Mouse (Mus musculus) kidney, postnatal 25 days (tissue): ENCODE measurements at regions not wholly inside any gene's neighbourhood (a gene's known extent, or its start where the extent isn't known, plus 50 kb on each side); places are given as distances from the start of the nearest gene placed in this dataset.

Experiments
- DNase-seq, 2 experiments: peaks; one replicate each; pipeline ENCODE4 v3.0.0; 2021; ENCODE audit warnings: mixed read lengths in 2 of 2

GRCm38 (mm10) chr5:111835737-111836667 is 102.3 kb downstream of the Gm26897 start:
- DNase-seq = no peak

DNA sequence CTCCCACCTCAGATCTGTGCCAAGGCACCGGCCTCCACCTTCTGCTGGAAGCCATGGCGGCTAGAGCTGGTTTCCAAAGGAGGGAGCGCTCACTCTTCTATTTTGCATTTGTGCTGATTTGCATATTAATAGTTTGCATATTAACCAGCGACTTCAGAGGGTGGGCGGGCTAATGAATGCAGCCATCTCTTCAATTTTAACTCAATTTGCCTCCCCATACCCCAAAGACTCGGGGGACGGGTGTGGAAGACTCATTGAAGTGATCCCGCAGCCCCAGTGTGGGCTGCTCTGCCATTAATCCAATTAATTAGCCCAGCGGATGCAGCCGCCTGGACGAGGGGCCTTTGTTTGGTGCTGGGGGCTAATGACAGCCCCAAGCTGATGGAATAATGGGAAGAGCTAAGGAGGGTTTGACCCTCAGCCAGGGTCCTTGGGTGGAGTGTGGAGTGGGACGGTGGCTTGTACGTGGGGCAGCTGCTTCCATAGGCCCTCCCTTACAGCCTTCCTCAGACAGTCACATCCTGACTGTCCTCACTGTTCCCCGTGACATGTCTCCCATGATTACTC is 103.0 kb downstream of the Gm26897 start:
- no peak for DNase-seq

- peak in 1 of 2 experiments; percentile 10 for DNase-seq
Measured at GRCm38 (mm10) chr5:111842461-111842860, 108.7 kb downstream of the Gm26897 start.

DNA sequence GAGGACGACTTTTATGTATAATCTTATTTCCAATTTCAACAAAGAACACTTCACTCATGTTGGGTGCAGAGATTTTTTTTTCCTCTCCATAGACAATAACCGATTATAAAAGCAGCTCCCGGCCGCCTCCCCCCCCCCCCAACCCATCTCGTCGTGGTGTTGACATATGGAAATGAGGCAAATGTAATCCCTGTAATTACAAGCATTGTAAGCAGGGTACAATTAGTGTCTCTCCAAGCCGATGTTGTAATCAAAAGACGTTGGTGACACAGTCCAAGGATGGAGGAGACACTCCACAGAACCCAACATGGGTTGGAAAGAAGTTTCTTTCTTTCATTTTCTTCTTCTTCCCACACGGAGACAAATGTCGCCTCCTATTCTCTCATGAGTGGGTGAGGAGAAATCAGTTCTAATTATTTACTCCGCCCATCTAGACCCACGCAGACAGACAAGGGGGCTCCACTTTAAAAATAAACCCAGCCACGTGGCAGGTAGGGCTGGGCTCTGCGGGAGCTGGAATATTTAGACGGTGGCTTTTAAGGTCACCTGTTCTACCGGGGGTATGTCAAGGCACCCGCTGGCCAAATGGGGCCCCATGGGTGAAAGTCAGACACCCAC is 110.0 kb downstream of the Gm26897 start:
- no peak for DNase-seq

- DNase-seq = no peak
Measured at GRCm38 (mm10) chr5:111844528-111844927, 110.8 kb downstream of the Gm26897 start.

DNA sequence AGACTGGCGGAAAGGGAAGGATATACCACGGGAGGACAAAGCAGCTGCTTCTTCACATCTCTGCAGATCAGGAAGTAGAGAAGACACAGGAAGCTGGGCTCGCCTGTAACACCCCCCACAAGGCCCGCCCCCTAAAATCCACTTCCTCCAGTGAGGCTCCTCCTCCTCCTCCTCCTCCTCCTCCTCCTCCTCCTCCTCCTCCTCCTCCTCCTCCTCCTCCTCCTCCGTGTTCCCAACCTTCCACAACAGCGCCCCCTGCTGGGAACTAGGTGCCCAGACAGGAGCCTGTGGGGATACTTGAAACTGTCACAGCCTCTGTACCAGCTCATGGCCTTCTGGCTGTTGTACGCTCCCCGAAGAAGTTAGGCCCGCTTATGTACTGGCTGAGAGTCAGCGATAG is 115.2 kb downstream of the Gm26897 start:
- no peak for DNase-seq

DNA sequence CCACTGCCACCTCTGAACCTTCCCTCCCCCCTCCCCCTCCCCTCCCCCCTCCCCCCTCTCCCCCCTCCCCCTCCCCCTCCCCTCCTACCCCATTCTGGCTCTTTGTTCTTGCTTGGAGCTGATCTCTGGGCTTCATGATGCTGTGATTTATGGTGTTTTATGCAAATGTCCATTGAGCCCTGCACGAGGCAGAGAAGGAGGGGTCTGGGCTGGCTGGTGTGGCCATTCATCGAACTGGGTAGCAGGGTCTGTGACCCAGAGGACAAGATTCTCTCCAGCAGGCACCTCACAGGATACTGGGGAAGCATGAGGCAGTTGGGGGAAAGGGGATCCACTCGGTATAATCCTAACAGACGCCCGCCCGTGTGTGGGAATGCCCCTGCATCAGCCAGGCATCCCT is 119.0 kb downstream of the Gm26897 start:
- no peak for DNase-seq

DNA sequence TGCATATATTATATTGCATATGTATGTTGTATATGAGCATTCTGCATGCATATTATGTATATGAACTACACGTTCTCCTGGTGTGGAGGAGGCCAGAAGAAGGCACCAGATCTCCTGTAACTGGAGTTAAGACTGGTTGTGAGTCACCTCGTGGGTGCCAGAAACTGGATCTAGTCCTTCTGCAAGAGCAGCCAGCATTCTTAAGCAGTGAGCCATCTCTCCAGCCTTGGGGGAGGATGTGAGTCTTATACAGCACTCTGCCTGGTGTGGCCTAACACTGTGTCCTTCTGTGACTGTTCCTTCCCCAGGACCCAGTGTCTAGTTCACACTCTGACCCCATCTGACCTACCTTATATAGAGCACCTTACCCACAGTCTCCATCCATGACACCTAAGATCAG is 121.6 kb downstream of the Gm26897 start:
- DNase-seq = no peak

DNA sequence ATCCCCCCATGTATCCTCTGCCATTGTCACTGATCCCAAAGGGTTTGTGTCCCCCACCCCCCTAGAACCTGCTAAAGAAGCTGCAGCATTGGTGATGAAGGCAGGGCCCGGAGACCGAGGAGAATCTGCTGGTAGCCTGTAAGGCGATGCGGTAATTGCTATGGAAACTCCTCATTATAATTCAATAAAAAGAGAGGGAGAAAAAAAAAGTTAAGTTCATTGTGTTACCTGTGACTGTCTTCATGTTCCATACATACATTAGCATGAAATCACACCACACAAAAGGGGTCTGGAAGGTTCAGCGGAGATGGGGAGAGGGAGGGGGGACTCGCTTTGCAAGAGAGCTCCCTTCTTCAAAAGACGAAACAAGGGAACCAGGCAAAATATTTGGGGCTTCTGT is 123.5 kb downstream of the Gm26897 start:
- no peak for DNase-seq

- DNase-seq = no peak
Measured at GRCm38 (mm10) chr5:111860436-111860835, 126.7 kb downstream of the Gm26897 start.

- DNase-seq = no peak
Measured at GRCm38 (mm10) chr5:111862331-111862730, 128.6 kb downstream of the Gm26897 start.

GRCm38 (mm10) chr5:111863922-111864321 is 130.2 kb downstream of the Gm26897 start:
- DNase-seq = no peak

GRCm38 (mm10) chr5:111864606-111865005 is 130.9 kb downstream of the Gm26897 start:
- DNase-seq = no peak

GRCm38 (mm10) chr5:111869011-111869410 is 135.3 kb downstream of the Gm26897 start:
- no peak for DNase-seq

GRCm38 (mm10) chr5:111877165-111877793 is 143.6 kb downstream of the Gm26897 start:
- DNase-seq = no peak

DNA sequence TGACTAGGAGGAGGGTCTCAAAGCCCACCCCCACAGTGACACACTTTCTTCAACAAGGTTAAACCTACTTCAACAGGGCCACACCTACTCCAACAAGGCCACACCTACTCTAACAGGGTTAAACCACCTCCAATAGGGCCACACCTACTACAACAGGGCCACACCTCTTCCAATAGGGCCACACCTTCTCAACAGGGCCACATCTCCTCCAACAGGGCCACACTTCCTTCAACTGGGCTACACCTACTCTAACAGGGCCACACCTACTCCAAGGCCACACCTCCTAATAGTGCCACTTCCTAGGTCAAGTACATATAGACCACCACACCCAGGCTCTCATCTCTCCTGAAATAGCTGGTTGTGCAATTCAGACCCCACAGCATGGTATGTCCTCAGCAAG is 145.3 kb downstream of the Gm26897 start:
- no peak for DNase-seq

GRCm38 (mm10) chr5:111880268-111880667 is 146.5 kb downstream of the Gm26897 start:
- no peak for DNase-seq

DNA sequence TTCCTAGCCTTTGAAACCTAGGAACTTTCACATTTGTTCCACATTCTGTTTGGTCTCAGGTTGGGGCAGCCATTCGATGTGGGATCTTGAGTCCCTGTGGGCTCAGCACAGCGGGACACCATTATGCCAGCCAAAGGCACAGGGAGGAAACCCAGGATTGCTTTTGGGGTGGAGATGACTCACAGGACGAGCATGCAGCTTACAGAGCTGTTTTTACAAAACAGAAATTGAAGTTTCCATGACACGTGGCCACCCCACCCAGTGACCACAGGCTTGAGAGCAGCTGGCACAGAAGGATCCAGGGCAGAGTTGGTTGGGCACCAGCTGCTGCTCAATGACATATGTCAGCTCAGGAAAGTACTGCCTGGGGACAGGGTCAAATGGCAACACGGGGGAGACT is 147.8 kb downstream of the Gm26897 start:
- no peak for DNase-seq

GRCm38 (mm10) chr5:111887281-111887680 is 153.6 kb downstream of the Gm26897 start:
- DNase-seq = no peak

GRCm38 (mm10) chr5:111890800-111891199 is 157.1 kb downstream of the Gm26897 start:
- DNase-seq = peak; percentile 39 to 45

GRCm38 (mm10) chr5:111891261-111891693 is 157.6 kb downstream of the Gm26897 start:
- peak in 1 of 2 experiments; percentile 7 for DNase-seq

- DNase-seq = no peak
Measured at GRCm38 (mm10) chr5:111892956-111893355, 159.2 kb downstream of the Gm26897 start.

- peak; percentile 47 to 53 for DNase-seq
Measured at GRCm38 (mm10) chr5:111893905-111894311, 160.2 kb downstream of the Gm26897 start.
